In genomic region chr9:73079349-73079748, GRCm38 (mm10) we compare ENCODE assay signal across 12 mouse cellular contexts. TPM values are rescaled to one million over a fixed set of nuclear protein-coding genes. Genes with fewer than 3 reads are reported as not detected.
"Had no signal": no experiment of that assay in that cellular context is flagged by ENCODE, and none has a peak within 500 bp of the region (broad histone marks: within the 10 kb centered on the region; RNA-seq: fewer than 3 reads in every experiment).

No protein-coding gene starts in this region.

RNA-seq across cellular contexts. Expression of gene Khdc3, which starts 22.3 kb away (rescaled TPM):
- polyA plus RNA-seq: stomach, postnatal 0 days had no signal

RNA-seq across cellular contexts. Expression of gene Gm20509, which starts 22.9 kb away (rescaled TPM):
- total RNA-seq: neutrophil, adult 5-6 weeks had no signal
- polyA plus RNA-seq: neural tube, embryonic 14.5 days; neural tube, embryonic 15.5 days; small intestine, adult 2 months; spleen, adult 2 months; stomach, embryonic 14.5 days; stomach, embryonic 15.5 days; stomach, embryonic 16.5 days; stomach, postnatal 0 days; thymus, adult 2 months; thymus, postnatal 0 days; urinary bladder, adult 2 months had no signal
